Mouse (Mus musculus): Measurements from ENCODE around the gene Crcp.

Gene Crcp

GRCm38 (mm10) chr5:130101724-130102123 lies 72.6 kb downstream of the Crcp start:
- DNase-seq = no peak

DNA sequence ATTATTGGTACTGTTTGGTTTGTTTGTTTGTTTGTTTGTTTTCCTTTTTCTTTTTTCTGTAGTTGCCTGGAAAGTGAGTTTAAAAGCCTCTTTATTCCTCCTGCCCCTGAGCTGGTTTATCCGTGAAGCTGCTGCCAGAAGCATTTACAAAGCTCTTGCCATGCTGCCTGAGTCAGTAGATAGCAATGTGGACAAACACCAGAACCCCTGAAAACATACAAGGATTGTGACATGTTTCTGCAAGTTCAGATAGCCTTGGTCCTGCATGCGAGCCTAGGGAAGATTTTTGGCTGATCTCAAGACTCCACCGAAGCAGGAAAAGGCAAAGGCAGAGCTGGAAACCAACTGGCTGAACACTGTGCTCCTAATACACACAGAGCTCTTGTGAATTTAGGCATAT lies 80.3 kb downstream of the Crcp start:
- DNase-seq = no peak
